Mouse (Mus musculus): Measurements from ENCODE around the gene Cntn2. TPM values are rescaled to one million over a fixed set of nuclear protein-coding genes. Genes with fewer than 3 reads are reported as not detected.

Cntn2 gene
- polyA plus RNA-seq, 1 experiment from 2014 or later = 5.5 TPM

Other genes with a start within 250 kb of the Cntn2 start
- gene Klhdc8a, start 244.6 kb downstream of the Cntn2 start, polyA plus RNA-seq (2016; fragmentation: Nextera tagmentation; extraction: Ambion mirVana) = 0.30 and 0.33 TPM in 2 replicates
- 49.9 TPM in 2 replicates for gene Nuak2, start 227.1 kb downstream of the Cntn2 start, polyA plus RNA-seq (2016; fragmentation: Nextera tagmentation; extraction: Ambion mirVana)
- 7.9 and 8.8 TPM in 2 replicates for gene Tmcc2, start 152.0 kb downstream of the Cntn2 start, polyA plus RNA-seq (2016; fragmentation: Nextera tagmentation; extraction: Ambion mirVana)
- 14.4 and 14.9 TPM in 2 replicates for gene Dstyk, start 125.7 kb downstream of the Cntn2 start, polyA plus RNA-seq (2016; fragmentation: Nextera tagmentation; extraction: Ambion mirVana)
- gene Rbbp5, start 65.9 kb downstream of the Cntn2 start, polyA plus RNA-seq (2016; fragmentation: Nextera tagmentation; extraction: Ambion mirVana) = 61.9 and 64.1 TPM in 2 replicates
- gene Tmem81, start 37.0 kb downstream of the Cntn2 start, polyA plus RNA-seq (2016; fragmentation: Nextera tagmentation; extraction: Ambion mirVana) = 1.4 and 1.5 TPM in 2 replicates
- gene Nfasc, start 198.5 kb upstream of the Cntn2 start, polyA plus RNA-seq (2016; fragmentation: Nextera tagmentation; extraction: Ambion mirVana) = 7.0 and 9.6 TPM in 2 replicates